Mouse (Mus musculus) hindbrain, embryonic 11.5 days (tissue): ENCODE results near the gene Prg2. TPM values are rescaled to one million over a fixed set of nuclear protein-coding genes. Genes with fewer than 3 reads are reported as not detected.

Experiments used
- ATAC-seq: fragments of 200-750 bp; cut with Nextera tagmentation; 2 replicates; pipeline ENCODE4 v1.8.0; 2017; ENCODE audit warnings: mild to moderate bottlenecking, moderate TSS enrichment, moderate library complexity; ENCODE audit not compliant: low FRiP score
- DNase-seq: peaks from one replicate; pipeline ENCODE4 v3.0.0-alpha.2; 2015; ENCODE audit warnings: low spot score
- H3K27ac ChIP-seq: fragments of 300-500 bp; sonication (generic); 2 replicates; pipeline ENCODE4 v1.5.1; 2014; ENCODE audit warnings: mild to moderate bottlenecking, low read depth, low read length
- H3K27me3 ChIP-seq: fragments of 300-500 bp; sonication (generic); 2 replicates; pipeline ENCODE4 v1.6.1; 2014; ENCODE audit warnings: mild to moderate bottlenecking, low read length, moderate library complexity, mixed read lengths; ENCODE audit not compliant: control insufficient read depth, insufficient read depth
- H3K36me3 ChIP-seq: fragments of 300-500 bp; sonication (generic); 2 replicates; pipeline ENCODE4 v1.6.1; 2014; ENCODE audit warnings: mild to moderate bottlenecking, low read length, moderate library complexity, mixed read lengths; ENCODE audit not compliant: control insufficient read depth, insufficient read depth
- H3K4me1 ChIP-seq: fragments of 300-500 bp; sonication (generic); replicated peaks from 2 replicates; pipeline ENCODE4 v1.6.1; 2014; ENCODE audit warnings: low read length, mixed read lengths; ENCODE audit not compliant: control insufficient read depth, insufficient read depth
- H3K4me2 ChIP-seq: fragments of 300-500 bp; sonication (generic); replicated peaks from 2 replicates; pipeline ENCODE4 v1.6.1; 2014; ENCODE audit warnings: mild to moderate bottlenecking, low read depth, low read length
- H3K4me3 ChIP-seq: fragments of 300-500 bp; sonication (generic); 2 replicates; pipeline ENCODE4 v1.5.1; 2014; ENCODE audit warnings: low read depth, low read length
- H3K9ac ChIP-seq: fragments of 300-500 bp; sonication (generic); 2 replicates; pipeline ENCODE4 v1.6.1; 2014; ENCODE audit warnings: low read depth, low read length
- H3K9me3 ChIP-seq: fragments of 300-500 bp; sonication (generic); 2 replicates; pipeline ENCODE4 v1.6.1; 2016; ENCODE audit warnings: low read length; ENCODE audit not compliant: control insufficient read depth
- WGBS: fragments of 180-500 bp; shearing (Covaris S2); extraction: QIAGEN DNeasy Blood & Tissue Kit; methylation state at CpG from one replicate; pipeline ENCODE4 v1.1.7; 2014; 5-methylcytosine and 5-hydroxymethylcytosine counted together
- polyA plus RNA-seq: library from polyadenylated mRNA; unstranded; fragments of >200 nt; fragmentation: Nextera tagmentation; extraction: Ambion mirVana; gene quantifications from 2 replicates; pipeline ENCODE4 v1.2.1, GENCODE M21; 2014

Prg2 gene
- polyA plus RNA-seq, 1 experiment from 2014 or later = not detected

- Histone ChIP-seq H3K4me3 (no peak overlapping the region), H3K27ac (no peak overlapping the region), H3K4me2 (no peak overlapping the region), H3K27me3 (no peaks in the 10 kb centered on the region), H3K9me3 (no peaks in the 10 kb centered on the region), H3K9ac (no peak overlapping the region), H3K4me1 (no peaks in the 10 kb centered on the region), H3K36me3 (no peaks in the 10 kb centered on the region)
- DNase-seq = no peak
- no peak for ATAC-seq
- WGBS = 81% methylated on average over 2 of the region's 2 CpGs
Measured at GRCm38 (mm10) chr2:85009212-85009611, 29.0 kb downstream of the Prg2 start.

- WGBS = 76% methylated on average over 9 of the region's 9 CpGs
- no peaks in the 10 kb centered on the region for H3K4me1 ChIP-seq
- no peak overlapping the region for H3K4me3 ChIP-seq
- H3K36me3 ChIP-seq = no peaks in the 10 kb centered on the region
- H3K9me3 ChIP-seq = no peaks in the 10 kb centered on the region
- no peak overlapping the region for H3K27ac ChIP-seq
- H3K9ac ChIP-seq = no peak overlapping the region
- no peaks in the 10 kb centered on the region for H3K27me3 ChIP-seq
- DNase-seq (no peak), ATAC-seq (no peak)
- no peak overlapping the region for H3K4me2 ChIP-seq
Measured at GRCm38 (mm10) chr2:85011906-85012604, 31.8 kb downstream of the Prg2 start.

DNA sequence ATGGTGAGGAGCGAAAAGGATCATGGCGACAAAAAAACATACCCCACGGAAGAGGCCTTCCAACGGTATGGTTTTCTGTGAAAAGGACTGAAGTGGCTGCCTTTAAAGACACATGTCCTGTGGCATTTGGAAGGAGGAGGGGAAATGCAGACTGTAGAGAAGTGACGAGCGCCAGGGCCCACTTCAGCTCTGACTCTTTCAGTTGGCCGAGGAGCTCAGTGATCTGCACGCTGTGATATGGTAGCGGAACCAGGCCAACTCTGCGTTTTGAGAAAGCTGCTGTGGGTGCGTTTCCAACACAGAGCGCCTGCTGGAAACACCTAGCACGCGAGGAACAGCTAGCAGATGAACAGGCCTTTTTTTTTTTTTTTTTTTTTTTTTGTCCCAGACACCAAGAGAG, 32.4 kb downstream of the Prg2 start:
- DNase-seq (no peak), ATAC-seq (no peak)
- no peaks in the 10 kb centered on the region for H3K9me3 ChIP-seq
- no peak overlapping the region for H3K9ac ChIP-seq
- H3K27me3 ChIP-seq = no peaks in the 10 kb centered on the region
- H3K4me1 ChIP-seq = no peaks in the 10 kb centered on the region
- no peak overlapping the region for H3K27ac ChIP-seq
- H3K4me3 ChIP-seq = no peak overlapping the region
- H3K36me3 ChIP-seq = no peaks in the 10 kb centered on the region
- 91% methylated on average over 14 of the region's 14 CpGs for WGBS
- H3K4me2 ChIP-seq = no peak overlapping the region

GRCm38 (mm10) chr2:85013826-85014587, 33.7 kb downstream of the Prg2 start:
- Histone ChIP-seq H3K27ac (no peak overlapping the region), H3K9me3 (no peaks in the 10 kb centered on the region), H3K27me3 (no peaks in the 10 kb centered on the region), H3K4me1 (no peaks in the 10 kb centered on the region), H3K4me3 (no peak overlapping the region), H3K9ac (no peak overlapping the region), H3K4me2 (no peak overlapping the region), H3K36me3 (no peaks in the 10 kb centered on the region)
- DNase-seq = no peak
- no peak for ATAC-seq
- WGBS = 82% methylated on average over 5 of the region's 5 CpGs

DNA sequence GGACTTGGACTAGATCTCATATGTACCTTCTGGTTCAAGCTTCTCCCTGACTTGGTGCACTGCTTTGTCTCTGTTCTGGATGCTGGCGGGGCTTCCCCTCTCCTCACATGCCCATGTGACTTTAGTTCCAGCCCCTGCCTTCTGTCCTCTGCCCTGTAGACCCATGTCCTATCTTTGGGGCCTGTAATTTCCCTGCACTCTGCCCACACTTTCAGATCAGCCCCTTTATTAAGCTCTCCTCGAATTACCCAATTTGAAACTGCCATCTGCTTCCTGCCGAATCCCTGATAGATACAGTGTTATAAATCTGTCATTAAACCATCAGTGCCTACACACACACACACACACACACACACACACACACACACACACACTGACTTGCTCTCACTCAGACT, 34.3 kb downstream of the Prg2 start:
- H3K9me3 ChIP-seq = no peaks in the 10 kb centered on the region
- no peaks in the 10 kb centered on the region for H3K27me3 ChIP-seq
- DNase-seq (no peak), ATAC-seq (no peak)
- WGBS = 66% methylated on average over 3 of the region's 3 CpGs
- H3K36me3 ChIP-seq = no peaks in the 10 kb centered on the region
- no peaks in the 10 kb centered on the region for H3K4me1 ChIP-seq
- no peak overlapping the region for H3K27ac ChIP-seq
- no peak overlapping the region for H3K4me3 ChIP-seq
- H3K4me2 ChIP-seq = no peak overlapping the region
- H3K9ac ChIP-seq = no peak overlapping the region

- Histone ChIP-seq H3K27ac (no peak overlapping the region), H3K9me3 (no peaks in the 10 kb centered on the region), H3K36me3 (no peaks in the 10 kb centered on the region), H3K4me3 (no peak overlapping the region), H3K9ac (no peak overlapping the region), H3K4me1 (no peaks in the 10 kb centered on the region), H3K4me2 (no peak overlapping the region), H3K27me3 (no peaks in the 10 kb centered on the region)
- WGBS = 22% methylated on average over 4 of the region's 4 CpGs
- DNase-seq (peak; percentile 46), ATAC-seq (no peak)
Measured at GRCm38 (mm10) chr2:85022043-85022442, 41.8 kb downstream of the Prg2 start.

- no peak overlapping the region for H3K4me2 ChIP-seq
- H3K27me3 ChIP-seq = no peaks in the 10 kb centered on the region
- 82% methylated on average over 3 of the region's 3 CpGs for WGBS
- ATAC-seq = no peak
- no peaks in the 10 kb centered on the region for H3K4me1 ChIP-seq
- H3K9me3 ChIP-seq = no peaks in the 10 kb centered on the region
- H3K9ac ChIP-seq = no peak overlapping the region
- no peaks in the 10 kb centered on the region for H3K36me3 ChIP-seq
- H3K4me3 ChIP-seq = no peak overlapping the region
- H3K27ac ChIP-seq = no peak overlapping the region
- DNase-seq = no peak
Measured at GRCm38 (mm10) chr2:85026178-85026577, 45.9 kb downstream of the Prg2 start.

- H3K27ac ChIP-seq = no peak overlapping the region
- H3K9me3 ChIP-seq = no peaks in the 10 kb centered on the region
- WGBS = 78% methylated on average over 5 of the region's 5 CpGs
- H3K36me3 ChIP-seq = no peaks in the 10 kb centered on the region
- H3K4me3 ChIP-seq = no peak overlapping the region
- H3K4me1 ChIP-seq = no peaks in the 10 kb centered on the region
- ATAC-seq (no peak), DNase-seq (no peak)
- H3K9ac ChIP-seq = no peak overlapping the region
- no peak overlapping the region for H3K4me2 ChIP-seq
- no peaks in the 10 kb centered on the region for H3K27me3 ChIP-seq
Measured at GRCm38 (mm10) chr2:85027281-85027680, 47.0 kb downstream of the Prg2 start.

DNA sequence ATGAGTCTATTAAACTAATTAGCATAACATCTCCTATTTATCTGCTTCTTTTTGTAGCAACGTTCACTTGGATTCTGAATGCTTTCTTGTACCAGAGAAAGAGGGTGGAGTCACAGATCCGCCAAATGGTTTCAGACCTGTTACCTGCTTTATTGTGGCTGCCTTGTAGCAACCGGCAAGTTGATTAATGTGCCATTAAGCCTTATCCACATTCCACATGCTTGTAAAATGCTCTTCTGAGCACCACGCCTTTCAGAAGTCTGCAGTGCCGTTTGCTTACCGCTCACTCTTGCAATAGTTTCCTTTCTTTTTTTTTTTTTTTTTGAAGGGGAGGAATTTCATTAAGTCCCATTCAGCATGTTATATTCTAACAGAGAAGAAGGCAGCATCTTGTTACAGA, 49.6 kb downstream of the Prg2 start:
- Histone ChIP-seq H3K4me1 (no peaks in the 10 kb centered on the region), H3K9me3 (no peaks in the 10 kb centered on the region), H3K9ac (no peak overlapping the region), H3K36me3 (no peaks in the 10 kb centered on the region), H3K4me3 (no peak overlapping the region), H3K27ac (no peak overlapping the region), H3K4me2 (no peak overlapping the region), H3K27me3 (no peaks in the 10 kb centered on the region)
- ATAC-seq = no peak
- 72% methylated on average over 6 of the region's 6 CpGs for WGBS
- DNase-seq = no peak
